Mouse (Mus musculus): Measurements from ENCODE around the gene Zfand2a. TPM values are rescaled to one million over a fixed set of nuclear protein-coding genes. Genes with fewer than 3 reads are reported as not detected.

Zfand2a gene
- 6.5 TPM for polyA plus RNA-seq (2014; fragmentation: Illumina TruSeq; extraction: RNeasy Lipid Tissue Mini Kit (QIAGEN cat#74804); ENCODE audit: low replicate concordance)

DNA sequence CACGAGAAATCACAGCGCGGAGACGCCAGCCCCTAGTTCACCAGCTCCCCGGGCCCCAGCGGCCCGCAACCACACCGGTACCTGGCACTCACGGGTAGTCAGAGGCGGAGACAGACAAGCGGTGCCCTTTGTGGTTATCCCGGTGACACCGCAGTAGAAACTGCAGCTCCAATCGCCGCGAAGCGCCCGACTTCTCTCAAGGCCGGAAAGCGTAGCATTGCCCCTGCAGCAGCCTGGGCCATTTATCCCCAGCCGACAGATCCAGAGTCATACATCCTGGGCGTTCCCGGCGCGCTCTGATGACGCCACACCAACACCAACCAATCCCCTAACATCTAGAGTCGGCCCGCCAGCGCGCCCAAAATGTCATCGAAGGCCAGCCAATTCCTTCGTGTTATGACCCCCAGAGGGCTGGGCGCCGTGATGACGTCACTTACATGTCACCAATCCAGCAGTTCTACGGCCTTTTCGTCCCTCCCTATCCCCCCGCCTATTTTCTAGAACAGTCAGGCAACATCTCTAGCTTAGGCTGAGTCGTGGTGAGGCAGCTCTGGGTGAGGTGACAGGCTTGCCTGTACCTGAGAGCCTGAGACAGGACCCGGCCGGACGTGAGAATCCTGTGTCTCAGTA, at the start of gene Zfand2a:
Gene Zfand2a (minus strand): TSS at position 365 of the 630 bp plus-strand sequence.

GRCm38 (mm10) chr5:139460384-139461067, 23.8 kb downstream of the Zfand2a start, which contains the start of gene 3110082I17Rik:
TSS of gene 3110082I17Rik (minus strand) at chr5:139460527.

DNA sequence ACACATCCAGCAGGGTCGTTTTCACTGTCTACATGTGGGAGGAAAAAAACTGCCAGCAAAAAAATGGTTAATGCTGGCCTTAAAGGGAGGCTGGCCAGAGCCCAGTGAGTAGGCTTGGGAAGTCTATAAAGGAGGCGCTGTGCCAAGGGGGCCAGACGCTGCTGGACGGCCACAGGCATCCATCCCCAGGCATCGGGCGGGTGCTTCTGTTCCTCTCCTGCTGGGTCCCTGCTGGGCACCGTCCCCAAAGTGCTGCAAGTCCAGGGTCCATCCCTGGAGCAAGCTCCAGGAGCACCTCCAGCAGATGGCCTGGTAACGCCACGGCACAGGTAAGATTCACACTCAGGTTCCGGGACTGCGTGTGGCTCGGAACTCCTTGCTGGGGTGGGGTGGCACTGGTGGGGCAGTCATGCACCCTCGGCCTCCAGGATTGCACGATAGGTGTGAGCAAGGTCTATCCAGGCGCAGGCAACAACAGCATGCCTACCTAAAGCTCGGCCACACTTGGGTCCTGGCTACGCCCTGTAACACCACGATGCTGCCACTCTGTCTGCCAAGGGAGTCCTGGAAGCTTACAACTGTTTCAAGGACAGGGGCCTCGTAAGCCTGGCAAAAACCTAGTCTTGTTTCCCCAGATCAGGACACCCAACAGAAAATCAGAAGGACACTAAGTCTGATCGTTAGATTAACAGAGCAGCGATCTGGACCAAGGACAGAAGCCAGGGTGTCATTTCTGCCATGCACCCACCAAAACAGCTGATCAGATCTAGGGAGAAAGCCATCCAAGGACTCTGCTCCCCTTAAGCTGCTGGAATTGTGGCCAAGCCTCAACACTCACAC, 61.1 kb downstream of the Zfand2a start, which contains the start of gene Gper1:
Gene Gper1 (plus strand): TSS at position 126 of the 840 bp plus-strand sequence.

Other genes with a start within 250 kb of the Zfand2a start
- 4.8 TPM for gene Get4, start 232.2 kb downstream of the Zfand2a start, polyA plus RNA-seq (2014; fragmentation: Illumina TruSeq; extraction: RNeasy Lipid Tissue Mini Kit (QIAGEN cat#74804); ENCODE audit: low replicate concordance)
- gene Adap1, start 158.9 kb downstream of the Zfand2a start, polyA plus RNA-seq (2014; fragmentation: Illumina TruSeq; extraction: RNeasy Lipid Tissue Mini Kit (QIAGEN cat#74804); ENCODE audit: low replicate concordance), result 1.5 TPM
- gene Cox19, start 133.1 kb downstream of the Zfand2a start, polyA plus RNA-seq (2014; fragmentation: Illumina TruSeq; extraction: RNeasy Lipid Tissue Mini Kit (QIAGEN cat#74804); ENCODE audit: low replicate concordance), result 16.6 TPM
- gene Cyp2w1, start 131.9 kb downstream of the Zfand2a start, polyA plus RNA-seq (2014; fragmentation: Illumina TruSeq; extraction: RNeasy Lipid Tissue Mini Kit (QIAGEN cat#74804); ENCODE audit: low replicate concordance), result not detected
- gene Gpr146, start 106.9 kb downstream of the Zfand2a start, polyA plus RNA-seq (2014; fragmentation: Illumina TruSeq; extraction: RNeasy Lipid Tissue Mini Kit (QIAGEN cat#74804); ENCODE audit: low replicate concordance), result 1.1 TPM
- gene C130050O18Rik, start 79.3 kb downstream of the Zfand2a start, polyA plus RNA-seq (2014; fragmentation: Illumina TruSeq; extraction: RNeasy Lipid Tissue Mini Kit (QIAGEN cat#74804); ENCODE audit: low replicate concordance), result 0.37 TPM
- gene Gper1, start 61.4 kb downstream of the Zfand2a start, polyA plus RNA-seq (2014; fragmentation: Illumina TruSeq; extraction: RNeasy Lipid Tissue Mini Kit (QIAGEN cat#74804); ENCODE audit: low replicate concordance), result not detected
- gene 3110082I17Rik, start 24.0 kb downstream of the Zfand2a start, polyA plus RNA-seq (2014; fragmentation: Illumina TruSeq; extraction: RNeasy Lipid Tissue Mini Kit (QIAGEN cat#74804); ENCODE audit: low replicate concordance), result 0.63 TPM
- not detected for gene Uncx, start 58.9 kb upstream of the Zfand2a start, polyA plus RNA-seq (2014; fragmentation: Illumina TruSeq; extraction: RNeasy Lipid Tissue Mini Kit (QIAGEN cat#74804); ENCODE audit: low replicate concordance)

Measured in small intestine, adult 10 weeks (tissue).